Mouse (Mus musculus) hindbrain, embryonic 16.5 days (tissue): ENCODE results near the gene Mpp6. TPM values are rescaled to one million over a fixed set of nuclear protein-coding genes. Genes with fewer than 3 reads are reported as not detected.

Source experiments
- ATAC-seq: fragments of 200-750 bp; cut with Nextera tagmentation; 2 replicates; pipeline ENCODE4 v1.8.0; 2017; ENCODE audit warnings: moderate TSS enrichment, moderate library complexity
- H3K27ac ChIP-seq: fragments of 300-500 bp; sonication (generic); 2 replicates; pipeline ENCODE4 v1.5.1; 2014; ENCODE audit warnings: low read depth, mild to moderate bottlenecking, control low read depth, low read length, moderate library complexity
- H3K27me3 ChIP-seq: fragments of 300-500 bp; sonication (generic); replicated peaks from 2 replicates; pipeline ENCODE4 v1.6.1; 2014; ENCODE audit warnings: low read length; ENCODE audit not compliant: control insufficient read depth, insufficient read depth
- H3K36me3 ChIP-seq: fragments of 300-500 bp; sonication (generic); 2 replicates; pipeline ENCODE4 v1.6.1; 2014; ENCODE audit warnings: mild to moderate bottlenecking, low read length, moderate library complexity, mixed read lengths; ENCODE audit not compliant: control insufficient read depth, insufficient read depth
- H3K4me1 ChIP-seq: fragments of 300-500 bp; sonication (generic); 2 replicates; pipeline ENCODE4 v1.6.1; 2014; ENCODE audit warnings: low read depth, low read length; ENCODE audit not compliant: control insufficient read depth, insufficient read depth
- H3K4me2 ChIP-seq: fragments of 300-500 bp; sonication (generic); 2 replicates; pipeline ENCODE4 v1.6.1; 2014; ENCODE audit warnings: mild to moderate bottlenecking, low read length, control low read depth, moderate library complexity
- H3K4me3 ChIP-seq: fragments of 300-500 bp; sonication (generic); 2 replicates; pipeline ENCODE4 v1.5.1; 2014; ENCODE audit warnings: mild to moderate bottlenecking, low read length, control low read depth, moderate library complexity
- H3K9ac ChIP-seq: fragments of 300-500 bp; sonication (generic); 2 replicates; pipeline ENCODE4 v1.6.1; 2014; ENCODE audit warnings: low read depth, mild to moderate bottlenecking, control low read depth, low read length, moderate library complexity
- H3K9me3 ChIP-seq: fragments of 300-500 bp; sonication (generic); 2 replicates; pipeline ENCODE4 v1.6.1; 2014; ENCODE audit warnings: mild to moderate bottlenecking, low read length, moderate library complexity; ENCODE audit not compliant: control insufficient read depth
- WGBS: fragments of 180-500 bp; shearing (Covaris S2); extraction: QIAGEN DNeasy Blood & Tissue Kit; methylation state at CpG from one replicate; pipeline ENCODE4 v1.1.7; 2014; 5-methylcytosine and 5-hydroxymethylcytosine counted together
- polyA plus RNA-seq: library from polyadenylated mRNA; unstranded; fragments of >200 nt; fragmentation: Nextera tagmentation; extraction: Ambion mirVana; gene quantifications from 2 replicates; pipeline ENCODE4 v1.2.1, GENCODE M21; 2015

The Mpp6 gene
- polyA plus RNA-seq, 1 experiment from 2014 or later: 51.5 TPM

DNA sequence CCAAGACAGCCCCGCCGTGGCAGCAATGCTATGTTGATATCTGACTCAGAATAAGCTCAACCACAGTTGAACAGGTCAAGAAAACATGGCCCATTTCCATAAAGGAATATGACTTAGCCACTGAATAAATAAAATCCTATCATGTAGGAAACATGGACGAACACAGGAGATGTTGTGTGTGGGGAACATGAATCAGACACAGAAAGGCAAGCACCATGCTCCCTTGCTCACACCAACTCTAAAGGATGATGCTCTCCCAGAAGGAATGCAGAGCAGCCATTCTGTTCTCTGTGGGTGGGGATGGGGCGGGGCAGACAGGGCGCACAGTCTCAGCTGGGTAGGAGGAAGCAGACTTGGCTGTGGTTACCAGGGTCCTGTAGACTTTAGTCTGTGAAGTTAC is 115.2 kb downstream of the Mpp6 start:
- no peak overlapping the region for H3K4me2 ChIP-seq

DNA sequence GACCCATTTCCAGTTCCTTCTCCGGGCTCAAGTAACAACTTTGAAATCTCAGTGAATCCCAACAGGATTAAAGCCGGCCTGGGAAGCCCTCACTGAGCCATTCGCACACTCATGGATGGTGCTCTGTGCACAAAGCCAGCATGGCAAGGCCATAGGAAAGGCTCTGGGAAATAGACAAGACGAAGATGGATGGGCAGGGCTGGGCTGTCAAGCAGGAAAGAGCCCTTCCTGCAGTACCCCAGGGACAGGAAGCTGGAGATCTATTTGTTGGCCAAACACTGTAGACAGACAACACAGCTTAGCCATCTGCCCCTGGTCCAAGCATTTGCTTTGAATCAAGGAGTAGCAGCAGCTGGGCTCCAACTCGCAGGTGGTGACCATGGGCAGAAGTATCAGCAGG is 118.1 kb downstream of the Mpp6 start:
- Histone ChIP-seq H3K4me2 (no peak overlapping the region), H3K4me1 (no peaks in the 10 kb centered on the region), H3K9me3 (no peaks in the 10 kb centered on the region), H3K27me3 (no peaks in the 10 kb centered on the region), H3K27ac (no peak overlapping the region), H3K4me3 (no peak overlapping the region), H3K36me3 (no peaks in the 10 kb centered on the region; the same call in 1 of the 2 replicates), H3K9ac (no peak overlapping the region)
- 71% methylated on average over 5 of the region's 5 CpGs for WGBS
- no peak for ATAC-seq

More for the DNA sequence above, 115.2 kb downstream of the Mpp6 start:
- Histone ChIP-seq H3K36me3 (no peaks in the 10 kb centered on the region; the same call in 1 of the 2 replicates), H3K27ac (no peak overlapping the region), H3K9ac (no peak overlapping the region), H3K4me1 (no peaks in the 10 kb centered on the region), H3K9me3 (no peaks in the 10 kb centered on the region), H3K27me3 (no peaks in the 10 kb centered on the region), H3K4me3 (no peak overlapping the region)
- 88% methylated on average over 5 of the region's 5 CpGs for WGBS
- ATAC-seq: no peak

- no peaks in the 10 kb centered on the region; the same call in 1 of the 2 replicates for H3K36me3 ChIP-seq
- H3K4me3 ChIP-seq: no peak overlapping the region
- H3K4me2 ChIP-seq: no peak overlapping the region
- H3K9ac ChIP-seq: no peak overlapping the region
- no peaks in the 10 kb centered on the region for H3K4me1 ChIP-seq
- no peak overlapping the region for H3K27ac ChIP-seq
- no peaks in the 10 kb centered on the region for H3K27me3 ChIP-seq
- WGBS: 91% methylated on average over 5 of the region's 5 CpGs
- no peaks in the 10 kb centered on the region for H3K9me3 ChIP-seq
- no peak for ATAC-seq
Measured at GRCm38 (mm10) chr6:50231288-50231687, 121.2 kb downstream of the Mpp6 start.

- Histone ChIP-seq H3K9me3 (no peaks in the 10 kb centered on the region), H3K4me1 (no peaks in the 10 kb centered on the region), H3K9ac (no peak overlapping the region), H3K4me2 (no peak overlapping the region), H3K4me3 (no peak overlapping the region), H3K36me3 (no peaks in the 10 kb centered on the region; the same call in 1 of the 2 replicates), H3K27ac (no peak overlapping the region), H3K27me3 (no peaks in the 10 kb centered on the region)
- ATAC-seq: no peak
- WGBS: 67% methylated on average over 1 of the region's 1 CpGs
Measured at GRCm38 (mm10) chr6:50232984-50233383, 122.9 kb downstream of the Mpp6 start.

GRCm38 (mm10) chr6:50237963-50238362 is 127.9 kb downstream of the Mpp6 start:
- Histone ChIP-seq H3K9me3 (no peaks in the 10 kb centered on the region), H3K9ac (no peak overlapping the region), H3K4me1 (no peaks in the 10 kb centered on the region), H3K36me3 (no peaks in the 10 kb centered on the region), H3K27me3 (no peaks in the 10 kb centered on the region), H3K4me2 (no peak overlapping the region), H3K4me3 (no peak overlapping the region), H3K27ac (no peak overlapping the region)
- WGBS: 61% methylated on average over 2 of the region's 2 CpGs
- ATAC-seq: no peak

DNA sequence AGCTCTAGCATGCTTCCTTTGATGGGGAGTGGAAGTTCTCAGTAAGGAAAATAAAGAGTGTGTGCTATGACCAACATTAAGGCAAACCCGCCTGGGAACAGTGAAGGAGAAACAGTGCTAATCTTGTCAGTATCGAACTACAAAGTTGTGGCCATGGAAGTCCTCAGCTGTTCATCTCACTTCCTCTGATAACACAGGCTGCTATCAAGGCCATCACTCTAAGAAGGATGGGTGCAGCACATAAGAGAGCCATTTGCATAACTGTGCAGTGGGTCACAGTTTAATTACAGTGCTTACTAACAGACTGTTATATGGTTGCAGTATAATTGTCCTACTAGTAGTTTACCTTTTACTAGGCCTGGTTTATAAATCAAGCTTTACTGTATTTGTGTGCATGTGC is 129.9 kb downstream of the Mpp6 start:
- Histone ChIP-seq H3K27me3 (no peaks in the 10 kb centered on the region), H3K27ac (no peak overlapping the region), H3K9ac (no peak overlapping the region), H3K9me3 (no peaks in the 10 kb centered on the region), H3K4me3 (no peak overlapping the region), H3K36me3 (no peaks in the 10 kb centered on the region), H3K4me2 (no peak overlapping the region), H3K4me1 (no peaks in the 10 kb centered on the region)
- 85% methylated on average over 2 of the region's 2 CpGs for WGBS
- ATAC-seq: no peak

- Histone ChIP-seq H3K9me3 (no peaks in the 10 kb centered on the region), H3K9ac (no peak overlapping the region), H3K4me3 (no peak overlapping the region), H3K4me1 (no peaks in the 10 kb centered on the region), H3K36me3 (no peaks in the 10 kb centered on the region), H3K27me3 (no peaks in the 10 kb centered on the region), H3K27ac (no peak overlapping the region), H3K4me2 (no peak overlapping the region)
- 82% methylated on average over 5 of the region's 5 CpGs for WGBS
- ATAC-seq: no peak
Measured at GRCm38 (mm10) chr6:50240437-50240836, 130.4 kb downstream of the Mpp6 start.

DNA sequence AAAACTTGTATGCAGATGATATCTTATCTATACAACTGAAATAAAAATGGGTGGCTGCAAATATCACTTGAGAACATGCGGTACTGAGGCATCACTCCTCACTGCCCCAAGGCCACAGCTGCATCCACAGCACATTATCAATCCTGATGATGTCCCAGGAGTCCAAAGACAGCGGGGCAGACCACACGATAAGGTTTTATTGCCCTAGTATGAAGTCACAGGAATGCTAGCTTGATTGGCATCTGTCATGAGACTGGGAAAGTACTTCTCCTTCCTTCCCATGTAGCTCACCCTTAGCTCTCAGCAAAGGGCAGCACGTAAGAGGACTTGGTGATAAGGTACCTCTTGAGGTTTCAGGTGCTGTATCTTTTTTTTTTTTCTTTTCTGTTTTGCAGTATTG is 134.1 kb downstream of the Mpp6 start:
- WGBS: 69% methylated on average over 4 of the region's 4 CpGs

GRCm38 (mm10) chr6:50244967-50245366 is 134.9 kb downstream of the Mpp6 start:
- Histone ChIP-seq H3K9ac (no peak overlapping the region), H3K9me3 (no peaks in the 10 kb centered on the region), H3K27ac (no peak overlapping the region), H3K27me3 (no peaks in the 10 kb centered on the region), H3K4me2 (no peak overlapping the region), H3K36me3 (no peaks in the 10 kb centered on the region), H3K4me3 (no peak overlapping the region), H3K4me1 (no peaks in the 10 kb centered on the region)
- WGBS: 83% methylated on average over 4 of the region's 4 CpGs
- no peak for ATAC-seq

More for the DNA sequence above, 134.1 kb downstream of the Mpp6 start:
- Histone ChIP-seq H3K9me3 (no peaks in the 10 kb centered on the region), H3K27ac (no peak overlapping the region), H3K27me3 (no peaks in the 10 kb centered on the region), H3K4me2 (no peak overlapping the region), H3K36me3 (no peaks in the 10 kb centered on the region), H3K9ac (no peak overlapping the region), H3K4me1 (no peaks in the 10 kb centered on the region), H3K4me3 (no peak overlapping the region)
- ATAC-seq: no peak

DNA sequence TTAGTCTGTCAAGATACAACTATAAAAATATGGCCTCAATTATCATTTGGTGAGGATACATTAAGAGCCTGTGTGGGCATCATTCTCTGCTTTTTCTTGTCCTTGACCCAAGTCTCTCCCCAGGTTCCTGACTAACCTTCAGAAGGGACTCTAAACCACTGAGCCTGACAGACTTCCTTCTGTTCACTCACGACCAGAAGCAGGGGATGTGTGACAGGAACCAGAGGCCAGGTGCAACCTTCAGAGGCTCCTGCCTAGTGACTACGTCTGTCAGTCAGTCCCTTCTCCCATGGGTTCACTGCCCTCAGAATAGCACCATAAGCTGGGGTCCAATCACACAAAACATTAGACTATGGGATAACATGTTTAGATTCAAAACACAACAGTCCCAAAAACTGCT is 137.3 kb downstream of the Mpp6 start:
- H3K27ac ChIP-seq: no peak overlapping the region
- no peak overlapping the region for H3K4me3 ChIP-seq
- no peaks in the 10 kb centered on the region for H3K36me3 ChIP-seq
- no peaks in the 10 kb centered on the region for H3K27me3 ChIP-seq
- no peak overlapping the region for H3K4me2 ChIP-seq
- 83% methylated on average over 2 of the region's 2 CpGs for WGBS
- no peaks in the 10 kb centered on the region for H3K4me1 ChIP-seq
- no peak overlapping the region for H3K9ac ChIP-seq
- no peaks in the 10 kb centered on the region for H3K9me3 ChIP-seq
- no peak for ATAC-seq
